Mouse (Mus musculus): Measurements from ENCODE around the gene Otog. TPM values are rescaled to one million over a fixed set of nuclear protein-coding genes. Genes with fewer than 3 reads are reported as not detected.

Otog gene
- polyA plus RNA-seq, 1 experiment from 2014 or later = 0.19 TPM

- H3K4me1 ChIP-seq (replicated peaks) = 0 out of 2 replicates have a peak, but pooled peaks cover 6% of the 10 kb centered on the region
- no peak for ATAC-seq (ENCODE audit: low FRiP score)
- 91% methylated on average over 12 of the region's 12 CpGs for WGBS
These were observed 44.5 kb downstream of the Otog start for GRCm38 (mm10) chr7:46285161-46285839.

GRCm38 (mm10) chr7:46286391-46286790 lies 45.6 kb downstream of the Otog start:
- Histone ChIP-seq H3K27ac (no peak overlapping the region), H3K9me3 (no peaks in the 10 kb centered on the region), H3K27me3 (0 out of 2 replicates have a peak, but pooled peaks cover 10% of the 10 kb centered on the region), H3K4me2 (no peak overlapping the region), H3K4me1 (replicated peaks) (0 out of 2 replicates have a peak, but pooled peaks cover 6% of the 10 kb centered on the region), H3K36me3 (no peaks in the 10 kb centered on the region), H3K9ac (no peak overlapping the region), H3K4me3 (no peak overlapping the region)
- no peak for ATAC-seq (ENCODE audit: low FRiP score)
- WGBS = 93% methylated on average over 4 of the region's 4 CpGs

More at GRCm38 (mm10) chr7:46285161-46285839, 44.5 kb downstream of the Otog start:
- no peak overlapping the region for H3K27ac ChIP-seq
- 0 out of 2 replicates have a peak, but pooled peaks cover 12% of the 10 kb centered on the region for H3K27me3 ChIP-seq
- no peaks in the 10 kb centered on the region for H3K9me3 ChIP-seq
- no peak overlapping the region for H3K4me3 ChIP-seq
- H3K9ac ChIP-seq = no peak overlapping the region
- H3K36me3 ChIP-seq = no peaks in the 10 kb centered on the region
- no peak overlapping the region for H3K4me2 ChIP-seq

GRCm38 (mm10) chr7:46287051-46287450 lies 46.3 kb downstream of the Otog start:
- Histone ChIP-seq H3K27ac (no peak overlapping the region), H3K27me3 (0 out of 2 replicates have a peak, but pooled peaks cover 9% of the 10 kb centered on the region), H3K9me3 (no peaks in the 10 kb centered on the region), H3K36me3 (no peaks in the 10 kb centered on the region), H3K4me1 (replicated peaks) (0 out of 2 replicates have a peak, but pooled peaks cover 6% of the 10 kb centered on the region), H3K9ac (no peak overlapping the region), H3K4me2 (no peak overlapping the region), H3K4me3 (no peak overlapping the region)
- no peak for ATAC-seq (ENCODE audit: low FRiP score)
- WGBS = 36% methylated on average over 8 of the region's 8 CpGs

GRCm38 (mm10) chr7:46296330-46296729 lies 55.5 kb downstream of the Otog start:
- no peak overlapping the region for H3K4me3 ChIP-seq
- no peaks in the 10 kb centered on the region for H3K36me3 ChIP-seq
- H3K9ac ChIP-seq = no peak overlapping the region
- no peaks in the 10 kb centered on the region for H3K9me3 ChIP-seq
- no peak overlapping the region for H3K27ac ChIP-seq
- WGBS = 19% methylated on average over 6 of the region's 6 CpGs
- H3K4me2 ChIP-seq = no peak overlapping the region
- H3K27me3 ChIP-seq = peaks cover 14% of the 10 kb centered on the region
- ATAC-seq (ENCODE audit: low FRiP score) = peak; percentile 63; the same call in 1 of the 2 replicates
- peaks cover 7% of the 10 kb centered on the region for H3K4me1 ChIP-seq (replicated peaks)

- WGBS = 90% methylated on average over 12 of the region's 12 CpGs
- Histone ChIP-seq H3K4me3 (no peak overlapping the region), H3K4me1 (replicated peaks) (peaks cover 6% of the 10 kb centered on the region), H3K9ac (no peak overlapping the region), H3K4me2 (no peak overlapping the region), H3K27me3 (peaks cover 18% of the 10 kb centered on the region), H3K36me3 (no peaks in the 10 kb centered on the region), H3K9me3 (no peaks in the 10 kb centered on the region), H3K27ac (no peak overlapping the region)
- no peak for ATAC-seq (ENCODE audit: low FRiP score)
These were observed 60.3 kb downstream of the Otog start for GRCm38 (mm10) chr7:46301031-46301632.

GRCm38 (mm10) chr7:46313486-46313885 lies 72.7 kb downstream of the Otog start:
- Histone ChIP-seq H3K36me3 (no peaks in the 10 kb centered on the region), H3K27ac (no peak overlapping the region), H3K27me3 (no peaks in the 10 kb centered on the region), H3K9ac (no peak overlapping the region), H3K9me3 (no peaks in the 10 kb centered on the region), H3K4me3 (no peak overlapping the region), H3K4me2 (no peak overlapping the region), H3K4me1 (replicated peaks) (peaks cover 13% of the 10 kb centered on the region)
- WGBS = 30% methylated on average over 6 of the region's 6 CpGs
- ATAC-seq (ENCODE audit: low FRiP score) = no peak

- H3K27ac ChIP-seq = no peak overlapping the region
- no peak for ATAC-seq (ENCODE audit: low FRiP score)
- WGBS = 38% methylated on average over 3 of the region's 6 CpGs
These were observed 73.6 kb downstream of the Otog start for GRCm38 (mm10) chr7:46314220-46315009.

GRCm38 (mm10) chr7:46315692-46316091 lies 74.9 kb downstream of the Otog start:
- Histone ChIP-seq H3K9ac (no peak overlapping the region), H3K4me1 (replicated peaks) (peaks cover 13% of the 10 kb centered on the region), H3K4me2 (no peak overlapping the region), H3K4me3 (no peak overlapping the region), H3K36me3 (no peaks in the 10 kb centered on the region), H3K27ac (no peak overlapping the region), H3K9me3 (no peaks in the 10 kb centered on the region), H3K27me3 (no peaks in the 10 kb centered on the region)
- ATAC-seq (ENCODE audit: low FRiP score) = no peak
- whole genome bisulfite sequencing = 86% methylated on average over 4 of the region's 4 CpGs

More at GRCm38 (mm10) chr7:46314220-46315009, 73.6 kb downstream of the Otog start:
- Histone ChIP-seq H3K9me3 (no peaks in the 10 kb centered on the region), H3K4me3 (no peak overlapping the region), H3K36me3 (no peaks in the 10 kb centered on the region), H3K4me2 (no peak overlapping the region), H3K27me3 (no peaks in the 10 kb centered on the region), H3K4me1 (replicated peaks) (peaks cover 13% of the 10 kb centered on the region), H3K9ac (no peak overlapping the region)

GRCm38 (mm10) chr7:46316948-46317347 lies 76.2 kb downstream of the Otog start:
- 15% methylated on average over 7 of the region's 7 CpGs for WGBS
- ATAC-seq (ENCODE audit: low FRiP score) = no peak
- no peak overlapping the region for H3K9ac ChIP-seq

GRCm38 (mm10) chr7:46321242-46321641 lies 80.5 kb downstream of the Otog start:
- WGBS = 87% methylated on average over 3 of the region's 3 CpGs

More at GRCm38 (mm10) chr7:46316948-46317347, 76.2 kb downstream of the Otog start:
- Histone ChIP-seq H3K4me1 (replicated peaks) (peaks cover 13% of the 10 kb centered on the region), H3K9me3 (no peaks in the 10 kb centered on the region), H3K27me3 (no peaks in the 10 kb centered on the region), H3K4me2 (no peak overlapping the region), H3K36me3 (no peaks in the 10 kb centered on the region), H3K4me3 (no peak overlapping the region), H3K27ac (no peak overlapping the region)

GRCm38 (mm10) chr7:46327896-46328295 lies 87.1 kb downstream of the Otog start:
- no peak overlapping the region for H3K4me3 ChIP-seq
- H3K27ac ChIP-seq = no peak overlapping the region
- WGBS = 59% methylated on average over 4 of the region's 4 CpGs
- no peaks in the 10 kb centered on the region for H3K36me3 ChIP-seq
- H3K9ac ChIP-seq = no peak overlapping the region
- ATAC-seq (ENCODE audit: low FRiP score) = no peak
- H3K4me2 ChIP-seq = no peak overlapping the region
- H3K27me3 ChIP-seq = 0 out of 2 replicates have a peak, but pooled peaks cover 3% of the 10 kb centered on the region
- no peaks in the 10 kb centered on the region for H3K9me3 ChIP-seq
- H3K4me1 ChIP-seq (replicated peaks) = no peaks in the 10 kb centered on the region

More at GRCm38 (mm10) chr7:46321242-46321641, 80.5 kb downstream of the Otog start:
- Histone ChIP-seq H3K4me3 (no peak overlapping the region), H3K4me1 (replicated peaks) (peaks cover 9% of the 10 kb centered on the region), H3K9ac (no peak overlapping the region), H3K27ac (no peak overlapping the region), H3K4me2 (no peak overlapping the region), H3K36me3 (no peaks in the 10 kb centered on the region), H3K27me3 (no peaks in the 10 kb centered on the region), H3K9me3 (no peaks in the 10 kb centered on the region)
- no peak for ATAC-seq (ENCODE audit: low FRiP score)

- Histone ChIP-seq H3K9me3 (0 out of 2 replicates have a peak, but pooled peaks cover 4% of the 10 kb centered on the region), H3K27me3 (0 out of 2 replicates have a peak, but pooled peaks cover 4% of the 10 kb centered on the region), H3K36me3 (no peaks in the 10 kb centered on the region), H3K4me2 (no peak overlapping the region), H3K27ac (no peak overlapping the region), H3K9ac (no peak overlapping the region), H3K4me3 (no peak overlapping the region), H3K4me1 (replicated peaks) (no peaks in the 10 kb centered on the region)
- 87% methylated on average over 9 of the region's 9 CpGs for WGBS
- no peak for ATAC-seq (ENCODE audit: low FRiP score)
These were observed 96.6 kb downstream of the Otog start for GRCm38 (mm10) chr7:46337397-46337796.
